Mouse (Mus musculus) right cerebral cortex, postnatal 14 days (tissue): ENCODE measurements around the gene Smtn.
A peak's percentile ranks its signal among the peaks of the same experiment; 100 is the strongest.

Source experiments
- DNase-seq: peaks from one replicate; pipeline ENCODE4 v3.0.0; 2022

The Smtn gene

GRCm38 (mm10) chr11:3540451-3541085 is at the start of gene Smtn:
TSS of gene Smtn (minus strand) at chr11:3540612.
- DNase-seq = no peak

- DNase-seq = no peak
Observed at GRCm38 (mm10) chr11:3588036-3588672, 47.7 kb upstream of the Smtn start.

- DNase-seq = no peak
Observed at GRCm38 (mm10) chr11:3587350-3587749, 46.9 kb upstream of the Smtn start.

GRCm38 (mm10) chr11:3585983-3586618 is 45.7 kb upstream of the Smtn start:
- no peak for DNase-seq

GRCm38 (mm10) chr11:3583127-3583526 is 42.7 kb upstream of the Smtn start:
- no peak for DNase-seq

DNA sequence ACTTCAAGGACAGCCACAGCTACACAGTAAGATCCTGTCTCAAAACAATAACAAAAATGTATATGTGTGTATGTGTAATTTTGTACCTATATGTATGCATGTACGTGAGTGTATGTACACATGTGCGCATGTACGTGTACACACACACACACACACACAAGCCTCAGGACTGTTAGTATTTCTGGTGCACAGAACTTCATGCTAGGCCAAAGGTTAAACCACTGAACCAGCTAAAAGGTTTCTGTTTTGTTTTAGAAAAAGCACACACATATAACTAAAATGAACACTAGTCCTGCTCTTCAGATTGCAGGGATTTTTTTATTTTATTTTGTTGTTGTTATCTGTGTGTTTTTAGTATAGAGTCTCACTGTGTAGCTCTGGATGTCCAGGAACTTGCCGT is 41.5 kb upstream of the Smtn start:
- DNase-seq = no peak

GRCm38 (mm10) chr11:3580306-3581084 is 40.1 kb upstream of the Smtn start:
- DNase-seq = no peak

DNA sequence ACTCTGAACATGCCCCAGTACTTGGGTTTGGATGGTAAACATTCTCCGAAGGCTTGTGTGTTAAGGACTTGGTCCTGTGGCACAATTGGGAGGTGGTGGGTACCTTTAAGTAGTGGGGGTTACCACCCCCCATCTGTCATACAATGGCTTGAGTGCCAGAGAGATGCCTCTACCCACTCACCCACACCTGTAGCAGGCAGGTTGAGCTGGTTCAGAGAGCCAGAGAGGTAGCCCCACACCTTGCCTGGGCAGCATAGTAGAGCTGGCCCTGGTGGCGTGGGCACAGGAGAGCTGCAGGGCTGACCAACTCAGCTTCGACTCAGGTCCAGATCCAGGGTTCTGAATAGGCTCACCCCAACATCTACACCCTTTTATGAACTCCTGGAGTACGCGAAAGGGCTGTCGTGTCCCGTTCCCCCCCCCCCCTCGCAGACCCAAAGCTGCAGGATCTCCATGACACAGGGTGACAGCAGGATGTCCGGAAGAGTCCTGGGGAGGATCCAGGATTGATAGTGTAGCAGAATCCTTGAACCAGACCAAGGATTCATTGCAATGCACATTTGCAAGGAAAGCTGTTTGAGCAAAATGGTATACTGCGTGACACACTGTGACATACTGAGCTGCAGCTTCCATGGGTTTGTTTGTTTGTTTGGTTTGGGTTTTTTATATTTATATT is 37.8 kb upstream of the Smtn start:
- no peak for DNase-seq

DNA sequence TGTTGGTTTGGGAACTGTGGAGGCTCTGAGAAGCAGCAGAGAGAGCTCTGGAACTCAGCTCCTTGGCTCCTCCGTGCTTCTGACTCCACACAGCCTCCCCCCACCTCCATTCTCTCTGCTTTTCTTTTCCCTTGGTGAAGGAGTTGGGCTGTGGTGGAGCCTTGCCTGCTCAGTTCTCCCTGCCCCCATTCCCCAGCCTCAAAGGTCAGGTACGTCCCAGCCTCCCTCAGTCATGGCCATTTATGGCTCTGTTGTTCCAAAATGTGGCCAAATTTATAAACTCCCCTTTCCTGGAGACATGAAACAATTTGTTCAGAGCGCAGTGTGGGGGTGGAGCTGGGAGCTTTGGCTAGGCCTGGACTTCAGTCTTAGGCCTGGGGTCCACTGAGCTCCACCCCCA is 34.8 kb upstream of the Smtn start:
- DNase-seq = no peak

GRCm38 (mm10) chr11:3573092-3573491 is 32.7 kb upstream of the Smtn start:
- DNase-seq = peak; percentile 18

DNA sequence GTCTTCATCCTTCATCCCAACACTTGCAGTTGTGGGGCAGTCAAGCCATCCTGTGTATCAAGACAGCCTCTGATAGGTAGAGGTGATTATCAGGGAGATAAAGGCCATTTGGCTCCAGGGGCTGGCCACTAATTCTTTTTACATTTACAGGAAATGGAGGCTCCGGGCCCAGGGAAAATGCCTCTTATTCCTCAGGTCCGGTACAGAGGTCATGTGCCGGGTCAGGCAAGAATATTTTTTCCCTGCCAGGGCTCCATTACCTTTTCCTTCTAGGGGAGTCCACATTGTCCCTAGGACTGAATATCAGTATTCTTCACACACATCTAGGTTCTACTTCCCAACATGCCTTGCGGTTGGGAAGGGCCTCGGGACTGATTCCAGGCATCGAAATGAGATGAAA is 31.8 kb upstream of the Smtn start:
- DNase-seq = no peak

DNA sequence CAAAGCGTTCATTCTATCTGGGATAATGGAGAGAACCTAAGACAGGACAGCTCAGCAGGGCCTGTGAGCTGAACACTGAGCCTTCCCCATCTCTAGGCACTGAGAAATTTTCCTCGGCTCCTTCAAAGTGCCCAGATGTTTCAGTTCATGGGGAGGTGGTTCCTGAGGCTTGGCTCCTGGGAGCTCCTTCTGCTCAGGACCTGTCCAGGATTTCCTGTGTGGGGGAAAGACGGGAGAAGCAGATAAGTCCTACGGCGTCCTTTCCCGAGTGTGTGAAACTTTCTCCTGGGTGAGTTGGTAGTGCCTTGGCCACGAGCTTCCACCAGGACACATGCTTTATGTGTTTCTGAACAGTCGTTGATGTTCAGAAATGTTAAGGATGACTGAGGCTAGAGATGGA is 29.9 kb upstream of the Smtn start:
- no peak for DNase-seq

GRCm38 (mm10) chr11:3567896-3568295 is 27.5 kb upstream of the Smtn start:
- DNase-seq = no peak

DNA sequence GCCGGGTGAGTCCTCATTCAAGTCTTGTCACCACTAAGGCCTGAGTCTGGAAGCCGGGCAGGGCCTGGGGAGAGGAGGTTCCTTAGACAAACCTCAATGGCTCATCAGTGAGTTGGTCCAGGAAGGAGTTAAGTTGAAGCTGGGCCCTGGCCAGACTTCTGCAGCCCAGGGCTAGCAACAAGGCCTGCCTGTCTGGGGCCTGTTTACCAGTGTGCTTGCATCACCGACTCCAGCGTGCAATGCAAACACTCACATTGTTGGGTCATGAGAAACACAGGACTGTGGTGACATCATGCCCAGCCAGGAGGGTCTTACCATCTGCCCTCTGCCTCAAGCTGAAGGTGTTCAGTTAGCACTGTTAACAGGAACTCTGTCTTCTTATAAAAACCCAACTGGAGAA is 25.6 kb upstream of the Smtn start:
- no peak for DNase-seq

DNA sequence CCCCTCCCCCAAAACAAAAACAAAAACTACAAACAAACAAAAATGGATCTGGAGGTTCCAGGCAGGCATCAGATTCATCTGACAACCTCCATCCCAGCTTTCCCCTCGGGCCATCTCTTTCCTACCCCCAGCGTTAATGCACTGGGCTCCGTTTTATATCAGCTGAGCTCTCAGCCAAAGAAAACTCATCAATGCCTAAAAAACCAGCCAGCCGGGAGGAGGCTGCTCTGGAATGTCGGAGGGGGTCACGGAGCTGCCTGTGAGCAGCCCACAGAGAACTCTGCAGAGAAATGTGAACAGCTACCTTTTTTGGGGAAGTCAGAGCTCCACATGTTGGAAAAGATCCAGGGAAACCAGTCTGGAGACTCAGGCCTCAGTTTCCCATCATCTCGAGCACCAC is 24.0 kb upstream of the Smtn start:
- DNase-seq = no peak

GRCm38 (mm10) chr11:3563853-3564252 is 23.4 kb upstream of the Smtn start:
- no peak for DNase-seq

DNA sequence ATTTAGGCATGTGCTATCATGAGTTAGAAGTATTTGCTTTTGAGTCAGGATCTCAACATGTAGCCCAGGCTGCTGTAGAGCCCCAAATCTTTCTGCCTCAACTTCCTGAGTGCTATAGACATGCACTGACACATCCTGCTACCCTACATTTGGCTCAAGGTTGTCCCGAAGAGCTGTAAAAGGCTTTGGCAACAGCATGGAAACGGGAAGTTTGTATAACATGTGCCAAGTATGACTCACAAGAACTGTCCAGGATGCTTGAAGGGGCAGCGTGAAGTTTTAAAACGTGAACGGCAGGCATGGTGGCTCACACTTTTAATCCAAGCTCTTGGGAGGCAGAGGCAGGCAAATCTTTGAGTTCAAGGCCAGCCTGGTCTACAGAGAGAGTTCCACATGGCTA is 19.8 kb upstream of the Smtn start:
- no peak for DNase-seq

DNA sequence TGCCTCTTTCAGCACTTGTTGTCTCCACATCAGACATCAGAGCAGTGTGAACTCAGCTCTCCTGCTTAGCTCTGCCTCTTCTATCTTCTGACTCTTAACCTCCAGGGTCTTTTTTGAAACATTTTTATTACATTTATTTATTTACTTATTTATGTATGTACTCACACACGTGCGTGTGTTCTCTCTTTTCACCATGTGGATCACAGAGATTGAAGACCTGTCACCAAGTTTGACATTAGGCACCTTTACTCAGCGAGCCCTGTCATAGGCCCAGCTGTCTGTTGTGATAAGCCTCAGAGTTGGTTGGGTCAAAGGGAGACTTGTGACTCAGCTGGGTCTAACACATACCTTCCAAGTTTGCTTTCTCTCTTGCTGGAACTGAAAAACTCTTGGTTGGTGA is 17.4 kb upstream of the Smtn start:
- no peak for DNase-seq

GRCm38 (mm10) chr11:3554976-3555375 is 14.6 kb upstream of the Smtn start:
- DNase-seq = no peak

DNA sequence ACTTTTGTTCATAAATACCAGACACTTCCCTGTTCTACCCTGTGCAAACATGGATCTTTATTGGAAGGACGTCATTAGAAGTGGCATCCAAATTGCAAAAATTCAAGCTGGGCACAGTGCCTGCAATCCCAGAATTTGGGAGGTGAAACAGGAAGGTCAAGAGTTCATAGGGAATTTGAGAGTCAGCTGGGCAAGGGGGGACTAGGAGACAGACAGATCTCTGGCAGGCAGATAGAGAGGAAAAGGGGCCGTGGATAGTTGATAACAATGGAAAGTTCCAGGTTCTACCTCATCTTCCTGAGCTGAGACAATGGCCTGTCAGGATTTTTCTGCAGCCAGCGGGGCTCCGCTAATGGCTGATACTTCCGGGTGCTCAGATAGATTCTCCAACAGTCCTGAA is 9.4 kb upstream of the Smtn start:
- no peak for DNase-seq

GRCm38 (mm10) chr11:3548564-3549295 is 8.3 kb upstream of the Smtn start:
- DNase-seq = no peak

DNA sequence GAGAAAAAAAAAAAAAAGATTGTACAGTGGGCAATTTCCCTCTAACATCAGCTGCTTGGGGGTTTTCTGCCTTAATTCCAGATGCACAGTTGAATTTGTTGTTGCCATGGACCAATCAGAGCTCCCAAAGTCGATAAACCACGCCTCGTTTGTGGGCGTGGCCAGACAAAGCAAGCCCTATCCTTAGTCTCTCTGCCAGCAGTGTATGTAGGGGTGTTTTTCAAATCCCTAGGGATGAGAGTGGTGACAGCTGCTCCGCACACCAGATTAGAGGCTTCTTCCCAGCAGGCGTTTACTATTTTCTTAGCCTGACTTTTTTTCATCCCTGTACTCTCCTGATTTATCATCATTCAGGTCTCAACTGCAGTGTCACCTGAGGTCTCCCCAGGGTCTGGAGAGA is 7.6 kb upstream of the Smtn start:
- no peak for DNase-seq

DNA sequence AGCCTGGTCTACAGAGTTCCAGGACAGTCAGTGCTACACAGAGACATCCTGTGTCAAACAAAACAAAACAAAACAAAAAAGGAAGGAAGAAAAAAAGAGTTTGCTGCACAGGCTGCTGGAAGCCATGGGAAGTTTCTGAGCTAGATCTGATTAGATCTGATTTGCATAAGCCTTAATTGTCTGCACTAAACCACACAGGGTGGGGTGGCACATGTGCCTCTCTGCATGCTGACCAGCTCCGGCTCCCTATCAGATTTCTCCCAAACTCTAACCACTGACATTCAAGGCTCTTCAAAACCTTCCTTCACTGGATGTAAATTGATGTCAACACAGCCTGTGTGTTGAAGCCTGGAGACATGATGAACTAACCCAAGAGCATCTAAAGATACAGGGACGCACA is 6.6 kb upstream of the Smtn start:
- no peak for DNase-seq
